Mouse (Mus musculus): ENCODE data around the gene Mrgpra2a. TPM values are rescaled to one million over a fixed set of nuclear protein-coding genes. Genes with fewer than 3 reads are reported as not detected.
"Not testable (repeated sequence)": the region's sequence is repeated elsewhere in the genome, so short reads cannot be mapped to it uniquely, and the experiment has no call there.

Mrgpra2a gene
- not detected in 2 replicates for polyA plus RNA-seq (2015; fragmentation: Nextera tagmentation; extraction: Ambion mirVana)

DNA sequence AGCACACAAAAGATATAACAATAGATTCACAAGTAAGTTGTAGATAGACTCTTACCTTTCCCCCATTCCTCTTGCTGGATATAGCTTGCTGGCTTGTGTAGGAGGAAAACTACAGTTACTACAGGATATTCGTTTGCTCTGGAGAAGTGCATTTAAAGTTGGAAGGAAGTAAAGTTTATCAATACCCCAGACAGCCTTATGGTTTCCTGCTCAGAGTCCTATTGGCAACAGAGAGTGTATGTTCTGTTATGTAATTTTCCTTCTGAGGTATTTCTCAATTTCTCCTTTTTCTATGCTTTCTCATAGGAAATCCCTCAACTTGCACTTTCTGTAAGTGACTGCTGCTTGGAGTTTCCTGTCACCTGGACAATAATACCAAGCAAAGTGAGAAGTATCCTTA, at the start of gene Mrgpra2a:
Mrgpra2a (minus strand) TSS at position 125 of the 400 bp plus-strand sequence.
- H3K27me3 ChIP-seq; H3K4me3 ChIP-seq (replicated peaks); ATAC-seq (replicated peaks; ENCODE audit: low FRiP score); H3K9me3 ChIP-seq (replicated peaks); H3K4me1 ChIP-seq; H3K27ac ChIP-seq; H3K4me2 ChIP-seq; H3K9ac ChIP-seq; H3K36me3 ChIP-seq: not testable (repeated sequence)
- WGBS: no CpG with 5 or more reads among the region's 1 CpGs

DNA sequence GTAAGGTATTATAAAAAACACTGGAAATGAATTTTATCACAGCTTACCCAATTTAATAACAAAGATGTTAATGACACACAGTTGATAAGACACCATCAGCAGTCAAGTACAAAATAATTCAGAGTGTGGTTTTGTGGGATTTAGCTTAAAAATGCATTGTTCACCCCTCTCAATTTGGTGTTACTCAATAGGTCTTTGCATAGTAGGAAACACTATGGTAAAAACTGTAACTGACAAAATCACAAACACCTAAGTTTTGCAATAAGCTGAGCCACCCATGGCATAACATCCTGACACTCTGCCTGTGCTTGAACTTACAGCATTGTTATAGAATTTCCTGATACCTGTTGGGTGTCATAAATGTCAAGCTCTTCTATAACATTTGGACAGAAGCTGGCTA, 39.3 kb upstream of the Mrgpra2a start:
- not testable (repeated sequence) for ATAC-seq (replicated peaks; ENCODE audit: low FRiP score); H3K4me1 ChIP-seq; H3K4me2 ChIP-seq; H3K27me3 ChIP-seq; H3K4me3 ChIP-seq (replicated peaks); H3K9me3 ChIP-seq (replicated peaks); H3K36me3 ChIP-seq; H3K9ac ChIP-seq; H3K27ac ChIP-seq

DNA sequence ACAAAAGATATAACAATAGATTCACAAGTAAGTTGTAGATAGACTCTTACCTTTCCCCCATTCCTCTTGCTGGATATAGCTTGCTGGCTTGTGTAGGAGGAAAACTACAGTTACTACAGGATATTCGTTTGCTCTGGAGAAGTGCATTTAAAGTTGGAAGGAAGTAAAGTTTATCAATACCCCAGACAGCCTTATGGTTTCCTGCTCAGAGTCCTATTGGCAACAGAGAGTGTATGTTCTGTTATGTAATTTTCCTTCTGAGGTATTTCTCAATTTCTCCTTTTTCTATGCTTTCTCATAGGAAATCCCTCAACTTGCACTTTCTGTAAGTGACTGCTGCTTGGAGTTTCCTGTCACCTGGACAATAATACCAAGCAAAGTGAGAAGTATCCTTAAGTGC, 37.5 kb upstream of the Mrgpra2a start:
- H3K36me3 ChIP-seq; H3K9me3 ChIP-seq (replicated peaks); H3K27me3 ChIP-seq; H3K4me2 ChIP-seq; H3K9ac ChIP-seq; H3K4me3 ChIP-seq (replicated peaks); H3K4me1 ChIP-seq; ATAC-seq (replicated peaks; ENCODE audit: low FRiP score); H3K27ac ChIP-seq: not testable (repeated sequence)
- WGBS: no CpG with 5 or more reads among the region's 1 CpGs

DNA sequence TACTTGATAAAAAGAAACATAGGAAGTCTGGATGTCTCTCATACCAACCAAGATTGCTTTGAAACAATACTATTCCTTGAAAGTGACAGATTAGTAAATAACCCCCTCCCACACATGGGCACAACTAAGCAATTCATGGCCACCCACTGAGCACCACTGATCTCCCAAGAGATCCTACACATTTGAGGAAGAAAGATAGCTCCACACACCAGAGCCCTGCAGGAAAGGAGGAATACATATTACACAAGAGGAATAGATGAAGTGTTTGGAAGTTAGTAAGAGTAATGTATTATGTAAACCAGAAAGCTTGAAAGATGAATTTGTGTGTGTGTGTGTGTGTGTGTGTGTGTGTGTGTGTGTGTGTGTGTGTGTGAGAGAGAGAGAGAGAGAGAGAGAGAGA, 31.2 kb upstream of the Mrgpra2a start:
- not testable (repeated sequence) for ATAC-seq (replicated peaks; ENCODE audit: low FRiP score); H3K27me3 ChIP-seq; H3K27ac ChIP-seq; H3K4me3 ChIP-seq (replicated peaks); H3K4me2 ChIP-seq; H3K9ac ChIP-seq; H3K4me1 ChIP-seq; H3K36me3 ChIP-seq; H3K9me3 ChIP-seq (replicated peaks)

DNA sequence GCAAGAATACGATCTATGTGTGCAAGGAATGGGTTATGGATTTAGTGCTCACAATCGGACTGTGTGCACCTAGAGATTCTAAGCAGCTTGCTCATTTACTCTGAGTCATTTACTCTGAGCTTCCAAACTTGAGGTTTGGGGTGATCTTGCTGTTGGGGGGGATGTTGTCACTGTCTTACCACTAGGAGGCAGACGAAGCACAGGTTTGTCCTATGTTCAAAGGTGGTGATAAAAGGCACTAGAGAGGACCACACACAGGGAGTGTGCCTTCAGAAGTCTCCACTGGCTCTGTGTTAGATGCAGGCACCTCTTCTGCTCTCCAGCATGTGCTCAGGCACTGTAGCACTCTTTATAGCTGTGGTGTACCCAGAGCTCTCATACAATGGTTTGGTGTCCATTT, 22.0 kb upstream of the Mrgpra2a start:
- not testable (repeated sequence) for H3K9ac ChIP-seq; H3K36me3 ChIP-seq; H3K27ac ChIP-seq; H3K4me3 ChIP-seq (replicated peaks); ATAC-seq (replicated peaks; ENCODE audit: low FRiP score); H3K4me2 ChIP-seq; H3K9me3 ChIP-seq (replicated peaks); H3K27me3 ChIP-seq; H3K4me1 ChIP-seq
- WGBS: 67% methylated on average over 2 of the region's 3 CpGs

DNA sequence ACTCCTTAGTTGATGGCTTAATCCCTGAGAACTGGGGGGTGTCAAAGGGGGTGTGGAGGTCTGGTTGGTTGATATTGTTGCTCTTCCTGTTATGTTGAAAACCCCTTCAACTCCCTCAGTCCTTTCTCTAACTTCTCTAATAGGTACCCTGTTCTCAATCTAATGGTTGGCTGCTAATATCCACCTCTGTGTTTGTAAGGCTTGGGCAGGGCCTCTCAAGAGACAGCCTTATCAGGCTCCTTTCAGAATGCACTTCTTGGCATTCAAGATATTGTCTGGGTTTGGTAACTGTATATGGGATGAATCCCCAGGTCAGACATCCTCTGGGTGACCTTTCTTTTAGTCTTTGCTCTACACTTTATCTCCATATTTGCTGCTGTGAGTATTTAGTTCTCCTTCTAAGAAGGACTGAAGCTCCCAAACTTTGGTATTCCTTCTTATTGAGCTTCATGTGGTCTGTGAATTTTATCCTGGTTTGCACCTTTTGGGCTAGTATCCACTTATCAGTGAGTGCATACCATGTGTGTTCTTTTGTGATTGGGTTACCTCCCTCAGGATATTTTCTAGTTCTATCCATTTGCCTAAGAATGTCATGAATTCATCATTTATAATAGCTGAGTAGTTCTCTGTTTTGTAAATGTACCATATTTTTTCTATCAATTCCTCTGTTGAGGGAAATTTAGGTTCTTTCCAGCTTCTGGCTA, 13.5 kb upstream of the Mrgpra2a start:
- not testable (repeated sequence) for H3K27ac ChIP-seq; ATAC-seq (replicated peaks; ENCODE audit: low FRiP score); H3K4me1 ChIP-seq; H3K4me3 ChIP-seq (replicated peaks); H3K9me3 ChIP-seq (replicated peaks); H3K9ac ChIP-seq; H3K36me3 ChIP-seq; H3K27me3 ChIP-seq; H3K4me2 ChIP-seq

DNA sequence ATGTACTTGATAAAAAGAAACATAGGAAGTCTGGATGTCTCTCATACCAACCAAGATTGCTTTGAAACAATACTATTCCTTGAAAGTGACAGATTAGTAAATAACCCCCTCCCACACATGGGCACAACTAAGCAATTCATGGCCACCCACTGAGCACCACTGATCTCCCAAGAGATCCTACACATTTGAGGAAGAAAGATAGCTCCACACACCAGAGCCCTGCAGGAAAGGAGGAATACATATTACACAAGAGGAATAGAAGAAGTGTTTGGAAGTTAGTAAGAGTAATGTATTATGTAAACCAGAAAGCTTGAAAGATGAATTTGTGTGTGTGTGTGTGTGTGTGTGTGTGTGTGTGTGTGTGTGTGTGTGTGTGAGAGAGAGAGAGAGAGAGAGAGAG, 6.2 kb downstream of the Mrgpra2a start:
- not testable (repeated sequence) for H3K27ac ChIP-seq; H3K4me3 ChIP-seq (replicated peaks); H3K9ac ChIP-seq; H3K9me3 ChIP-seq (replicated peaks); H3K4me1 ChIP-seq; H3K27me3 ChIP-seq; H3K4me2 ChIP-seq; ATAC-seq (replicated peaks; ENCODE audit: low FRiP score); H3K36me3 ChIP-seq

DNA sequence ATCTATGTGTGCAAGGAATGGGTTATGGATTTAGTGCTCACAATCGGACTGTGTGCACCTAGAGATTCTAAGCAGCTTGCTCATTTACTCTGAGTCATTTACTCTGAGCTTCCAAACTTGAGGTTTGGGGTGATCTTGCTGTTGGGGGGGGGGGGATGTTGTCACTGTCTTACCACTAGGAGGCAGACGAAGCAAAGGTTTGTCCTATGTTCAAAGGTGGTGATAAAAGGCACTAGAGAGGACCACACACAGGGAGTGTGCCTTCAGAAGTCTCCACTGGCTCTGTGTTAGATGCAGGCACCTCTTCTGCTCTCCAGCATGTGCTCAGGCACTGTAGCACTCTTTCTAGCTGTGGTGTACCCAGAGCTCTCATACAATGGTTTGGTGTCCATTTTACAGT, 15.5 kb downstream of the Mrgpra2a start:
- not testable (repeated sequence) for H3K4me2 ChIP-seq; H3K36me3 ChIP-seq; H3K27ac ChIP-seq; H3K27me3 ChIP-seq; H3K4me3 ChIP-seq (replicated peaks); H3K4me1 ChIP-seq; ATAC-seq (replicated peaks; ENCODE audit: low FRiP score); H3K9ac ChIP-seq; H3K9me3 ChIP-seq (replicated peaks)
- WGBS: 24% methylated on average over 1 of the region's 2 CpGs

DNA sequence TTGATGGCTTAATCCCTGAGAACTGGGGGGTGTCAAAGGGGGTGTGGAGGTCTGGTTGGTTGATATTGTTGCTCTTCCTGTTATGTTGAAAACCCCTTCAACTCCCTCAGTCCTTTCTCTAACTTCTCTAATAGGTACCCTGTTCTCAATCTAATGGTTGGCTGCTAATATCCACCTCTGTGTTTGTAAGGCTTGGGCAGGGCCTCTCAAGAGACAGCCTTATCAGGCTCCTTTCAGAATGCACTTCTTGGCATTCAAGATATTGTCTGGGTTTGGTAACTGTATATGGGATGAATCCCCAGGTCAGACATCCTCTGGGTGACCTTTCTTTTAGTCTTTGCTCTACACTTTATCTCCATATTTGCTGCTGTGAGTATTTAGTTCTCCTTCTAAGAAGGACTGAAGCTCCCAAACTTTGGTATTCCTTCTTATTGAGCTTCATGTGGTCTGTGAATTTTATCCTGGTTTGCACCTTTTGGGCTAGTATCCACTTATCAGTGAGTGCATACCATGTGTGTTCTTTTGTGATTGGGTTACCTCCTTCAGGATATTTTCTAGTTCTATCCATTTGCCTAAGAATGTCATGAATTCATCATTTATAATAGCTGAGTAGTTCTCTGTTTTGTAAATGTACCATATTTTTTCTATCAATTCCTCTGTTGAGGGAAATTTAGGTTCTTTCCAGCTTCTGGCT, 24.0 kb downstream of the Mrgpra2a start:
- H3K36me3 ChIP-seq; H3K9me3 ChIP-seq (replicated peaks); H3K4me1 ChIP-seq; ATAC-seq (replicated peaks; ENCODE audit: low FRiP score); H3K4me3 ChIP-seq (replicated peaks); H3K4me2 ChIP-seq; H3K27ac ChIP-seq; H3K27me3 ChIP-seq; H3K9ac ChIP-seq: not testable (repeated sequence)

DNA sequence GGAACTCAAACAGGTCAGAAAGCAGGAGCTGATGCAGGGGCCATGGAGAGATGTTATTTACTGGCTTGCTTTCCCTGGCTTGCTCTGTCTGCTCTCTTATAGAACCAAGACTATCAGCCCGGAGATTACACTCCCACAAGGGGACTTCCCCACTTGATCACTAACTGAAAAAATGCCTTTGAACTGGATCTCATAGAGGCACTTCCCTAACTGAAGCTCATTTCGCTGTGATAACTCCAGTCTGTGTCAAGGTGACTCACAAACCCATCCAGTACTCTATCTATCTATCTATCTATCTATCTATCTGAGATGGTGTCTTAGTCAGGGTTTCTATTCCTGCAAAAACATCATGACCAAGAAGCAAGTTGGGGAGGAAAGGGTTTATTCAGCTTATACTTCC, 41.3 kb downstream of the Mrgpra2a start:
- no peak overlapping the region for H3K4me2 ChIP-seq
- no peak overlapping the region for H3K9ac ChIP-seq
- no peaks in the 10 kb centered on the region for H3K9me3 ChIP-seq (replicated peaks)
- no peak overlapping the region for H3K27ac ChIP-seq
- ATAC-seq (replicated peaks; ENCODE audit: low FRiP score): no peak
- no peaks in the 10 kb centered on the region for H3K4me1 ChIP-seq
- no peak overlapping the region for H3K4me3 ChIP-seq (replicated peaks)
- H3K27me3 ChIP-seq: no peaks in the 10 kb centered on the region
- H3K36me3 ChIP-seq: no peaks in the 10 kb centered on the region
- 55% methylated on average over 2 of the region's 2 CpGs for WGBS

DNA sequence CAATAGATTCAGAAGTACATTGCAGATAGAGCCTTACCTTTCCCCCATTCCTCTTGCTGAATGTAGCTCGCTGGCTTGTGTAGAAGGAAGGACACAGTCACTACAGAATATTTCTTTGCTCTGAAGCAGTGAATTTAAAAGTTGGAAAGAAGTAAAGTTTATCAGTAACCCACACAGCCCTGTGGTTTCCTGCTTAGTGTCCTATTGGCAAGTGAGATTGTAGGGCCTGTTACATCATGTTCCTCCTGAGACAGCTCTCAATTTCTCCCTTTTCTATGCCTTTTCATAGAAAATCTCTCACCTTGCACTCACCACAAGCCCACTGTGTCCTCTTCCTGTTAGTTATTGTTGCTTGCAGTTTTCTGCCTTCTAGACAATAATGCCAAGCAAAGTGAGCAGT, 42.4 kb downstream of the Mrgpra2a start:
- ATAC-seq (replicated peaks; ENCODE audit: low FRiP score): no peak
- WGBS: 38% methylated on average over 1 of the region's 1 CpGs
- Histone ChIP-seq H3K9ac (no peak overlapping the region), H3K4me2 (no peak overlapping the region), H3K27ac (no peak overlapping the region), H3K27me3 (no peaks in the 10 kb centered on the region), H3K9me3 (replicated peaks) (no peaks in the 10 kb centered on the region), H3K36me3 (no peaks in the 10 kb centered on the region), H3K4me1 (no peaks in the 10 kb centered on the region), H3K4me3 (replicated peaks) (no peak overlapping the region)

DNA sequence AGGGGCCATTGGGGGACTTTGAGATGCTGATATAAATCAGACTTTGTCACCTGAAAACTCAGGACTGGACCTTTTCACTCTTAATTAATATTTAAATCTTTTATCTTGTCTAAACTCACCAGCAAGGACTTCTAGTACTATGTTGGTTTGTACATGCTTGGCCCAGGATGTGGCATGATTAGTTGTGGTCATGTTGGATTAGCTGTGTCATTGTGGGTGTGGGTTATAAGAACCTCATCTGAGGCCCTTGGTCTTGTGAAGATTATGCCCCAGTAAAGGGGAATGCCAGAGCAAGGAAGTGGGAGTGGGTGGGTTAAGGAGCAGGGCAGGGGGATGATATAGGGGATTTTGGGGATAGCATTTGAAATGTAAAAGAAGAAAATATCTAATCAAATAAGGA, 50.8 kb downstream of the Mrgpra2a start:
- H3K27ac ChIP-seq: no peak overlapping the region
- H3K9ac ChIP-seq: no peak overlapping the region
- H3K36me3 ChIP-seq: no peaks in the 10 kb centered on the region
- no peaks in the 10 kb centered on the region for H3K27me3 ChIP-seq
- no peak for ATAC-seq (replicated peaks; ENCODE audit: low FRiP score)
- H3K4me3 ChIP-seq (replicated peaks): no peak overlapping the region
- H3K9me3 ChIP-seq (replicated peaks): peaks cover 4% of the 10 kb centered on the region; the same call in 1 of the 2 replicates
- no peak overlapping the region for H3K4me2 ChIP-seq
- no peaks in the 10 kb centered on the region for H3K4me1 ChIP-seq
